Mouse (Mus musculus) layer of hippocampus, adult 8-10 months (tissue): ENCODE results near the gene Plxnb3. TPM values are rescaled to one million over a fixed set of nuclear protein-coding genes. Genes with fewer than 3 reads are reported as not detected.
"Not testable (repeated sequence)": the region's sequence is repeated elsewhere in the genome, so short reads cannot be mapped to it uniquely, and the experiment has no call there.

Source experiments
- DNase-seq, 2 experiments: peaks; one replicate each; pipeline ENCODE4 v3.0.0; 2022; ENCODE audit warnings: low spot score in 2 of 2
- total RNA-seq, 4 experiments: library from RNA; stranded (reverse); gene quantifications; 2 replicates each; pipeline ENCODE4 v1.2.4; 2022

Plxnb3 gene
- total RNA-seq: 10 to 100 TPM; 14.3 to 17.3 (median 15.5) TPM

- peak; percentile 35 to 44 for DNase-seq
Observed at GRCm38 (mm10) chrX:73756334-73757140, at the start of gene Plxnb3. TSS of gene Plxnb3 (plus strand) at chrX:73757090.

GRCm38 (mm10) chrX:73715476-73716108 is 41.3 kb upstream of the Plxnb3 start:
- DNase-seq: no peak

- peak; percentile 87 to 88 for DNase-seq
Observed at GRCm38 (mm10) chrX:73716109-73716661, 40.7 kb upstream of the Plxnb3 start, which contains the start of the genes Bcap31 and Abcd1. TSS of gene Bcap31 (minus strand) at chrX:73716175. TSS of gene Abcd1 (plus strand) at chrX:73716597.

GRCm38 (mm10) chrX:73716709-73717545 is 40.0 kb upstream of the Plxnb3 start:
- no peak for DNase-seq

GRCm38 (mm10) chrX:73717667-73718066 is 39.2 kb upstream of the Plxnb3 start:
- DNase-seq: no peak

GRCm38 (mm10) chrX:73718271-73718670 is 38.6 kb upstream of the Plxnb3 start:
- no peak for DNase-seq

- no peak for DNase-seq
Observed at GRCm38 (mm10) chrX:73718686-73719362, 38.1 kb upstream of the Plxnb3 start.

- DNase-seq: no peak
Observed at GRCm38 (mm10) chrX:73730908-73731307, 26.0 kb upstream of the Plxnb3 start.

- no peak for DNase-seq
Observed at GRCm38 (mm10) chrX:73738155-73738554, 18.7 kb upstream of the Plxnb3 start.

GRCm38 (mm10) chrX:73739151-73739550 is 17.7 kb upstream of the Plxnb3 start:
- DNase-seq: no peak

- DNase-seq: not testable (repeated sequence)
Observed at GRCm38 (mm10) chrX:73739841-73740240, 17.0 kb upstream of the Plxnb3 start.

- no peak for DNase-seq
Observed at GRCm38 (mm10) chrX:73744774-73745481, 12.0 kb upstream of the Plxnb3 start.

GRCm38 (mm10) chrX:73748977-73749376 is 7.9 kb upstream of the Plxnb3 start:
- DNase-seq: no peak

GRCm38 (mm10) chrX:73758611-73759290 is 1.9 kb downstream of the Plxnb3 start:
- DNase-seq: peak in 1 of 2 experiments; percentile 44

- no peak for DNase-seq
Observed at GRCm38 (mm10) chrX:73765311-73765710, 8.4 kb downstream of the Plxnb3 start.

GRCm38 (mm10) chrX:73767267-73767666 is 10.4 kb downstream of the Plxnb3 start:
- DNase-seq: peak in 1 of 2 experiments; percentile 2

- no peak for DNase-seq
Observed at GRCm38 (mm10) chrX:73774168-73774760, 17.4 kb downstream of the Plxnb3 start, which contains the start of gene Srpk3. TSS of gene Srpk3 (plus strand) at chrX:73774405.

- no peak for DNase-seq
Observed at GRCm38 (mm10) chrX:73774802-73775483, 18.1 kb downstream of the Plxnb3 start.
